Mouse (Mus musculus) bone marrow, adult 2 months (tissue): ENCODE data around the gene Pak1.

Experiments
- CTCF ChIP-seq: fragments of 200-500 bp; IDR thresholded peaks from 2 replicates; pipeline ENCODE4 v1.5.1; 2011; ENCODE audit warnings: low read length, control low read depth; ENCODE audit not compliant: control insufficient read depth, insufficient read depth
- POLR2A ChIP-seq: fragments of 200-500 bp; IDR thresholded peaks from 2 replicates; pipeline ENCODE4 v1.6.1; 2011; ENCODE audit warnings: low read depth, mild to moderate bottlenecking, control low read depth, low read length, borderline replicate concordance; ENCODE audit not compliant: control insufficient read depth

- TF ChIP-seq CTCF (no peak), POLR2A (no peak)
These were observed 44.6 kb downstream of the Pak1 start for GRCm38 (mm10) chr7:97832987-97833386.
